Mouse (Mus musculus) forebrain, embryonic 15.5 days (tissue): Measurements from ENCODE around the gene Slc25a34. TPM values are rescaled to one million over a fixed set of nuclear protein-coding genes. Genes with fewer than 3 reads are reported as not detected.

Experiments
- ATAC-seq: fragments of 200-750 bp; cut with Nextera tagmentation; replicated peaks from 2 replicates; pipeline ENCODE4 v1.8.0; 2017; ENCODE audit warnings: mild to moderate bottlenecking, moderate TSS enrichment, moderate library complexity
- H3K27ac ChIP-seq: fragments of 300-500 bp; sonication (generic); replicated peaks from 2 replicates; pipeline ENCODE4 v1.5.1; 2015; ENCODE audit warnings: mild to moderate bottlenecking, inconsistent platforms
- H3K27me3 ChIP-seq: fragments of 300-500 bp; sonication (generic); 2 replicates; pipeline ENCODE4 v1.6.1; 2015; ENCODE audit warnings: inconsistent platforms
- H3K36me3 ChIP-seq: fragments of 300-500 bp; sonication (generic); 2 replicates; pipeline ENCODE4 v1.6.1; 2015; ENCODE audit warnings: mild to moderate bottlenecking, inconsistent platforms
- H3K4me1 ChIP-seq: fragments of 300-500 bp; sonication (generic); 2 replicates; pipeline ENCODE4 v1.6.1; 2015; ENCODE audit warnings: inconsistent platforms
- H3K4me2 ChIP-seq: fragments of 300-500 bp; sonication (generic); replicated peaks from 2 replicates; pipeline ENCODE4 v1.6.1; 2015; ENCODE audit warnings: mild to moderate bottlenecking, inconsistent platforms
- H3K4me3 ChIP-seq: fragments of 300-500 bp; sonication (generic); 2 replicates; pipeline ENCODE4 v1.5.1; 2015; ENCODE audit warnings: mild to moderate bottlenecking, inconsistent platforms
- H3K9ac ChIP-seq: fragments of 300-500 bp; sonication (generic); replicated peaks from 2 replicates; pipeline ENCODE4 v1.6.1; 2015; ENCODE audit warnings: mild to moderate bottlenecking, inconsistent platforms
- H3K9me3 ChIP-seq: fragments of 300-500 bp; sonication (generic); 2 replicates; pipeline ENCODE4 v1.6.1; 2016; ENCODE audit warnings: inconsistent platforms
- WGBS: fragments of 180-500 bp; shearing (Covaris S2); methylation state at CpG from one replicate; pipeline ENCODE4 v1.1.7; 2015; ENCODE audit warnings: mixed read lengths; 5-methylcytosine and 5-hydroxymethylcytosine counted together
- polyA plus RNA-seq: library from polyadenylated mRNA; unstranded; fragments of >200 nt; fragmentation: Nextera tagmentation; extraction: Ambion mirVana; gene quantifications from 2 replicates; pipeline ENCODE4 v1.2.1, GENCODE M21; 2015

Slc25a34 gene
- polyA plus RNA-seq, 1 experiment from 2014 or later: 0.14 TPM

DNA sequence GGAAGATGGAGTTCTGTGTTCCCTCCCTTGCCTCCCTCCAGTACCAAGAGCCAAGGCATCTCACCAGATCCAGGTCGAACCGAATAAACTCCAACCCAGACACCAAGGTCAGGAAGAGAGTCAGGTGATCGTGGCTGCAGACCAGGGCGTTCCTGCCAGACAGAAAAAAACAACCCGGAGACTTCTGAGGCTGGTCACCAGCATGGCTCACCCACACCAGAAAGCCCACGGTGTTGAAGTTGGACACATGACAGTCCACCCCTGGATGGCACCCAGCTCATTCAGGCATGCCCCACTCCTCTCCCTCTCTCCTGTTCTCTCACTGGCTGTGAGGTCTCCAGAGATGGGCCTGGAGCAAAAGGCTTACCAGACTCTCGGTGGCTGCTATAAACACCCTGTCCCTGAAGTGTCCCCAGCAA, 17.7 kb upstream of the Slc25a34 start:
- Histone ChIP-seq H3K27me3 (no peaks in the 10 kb centered on the region), H3K36me3 (peaks cover 36% of the 10 kb centered on the region), H3K9ac (no peak overlapping the region), H3K4me2 (no peak overlapping the region), H3K27ac (no peak overlapping the region), H3K4me1 (peaks cover 14% of the 10 kb centered on the region), H3K9me3 (no peaks in the 10 kb centered on the region), H3K4me3 (no peak overlapping the region)
- WGBS: 93% methylated on average over 7 of the region's 7 CpGs
- no peak for ATAC-seq

DNA sequence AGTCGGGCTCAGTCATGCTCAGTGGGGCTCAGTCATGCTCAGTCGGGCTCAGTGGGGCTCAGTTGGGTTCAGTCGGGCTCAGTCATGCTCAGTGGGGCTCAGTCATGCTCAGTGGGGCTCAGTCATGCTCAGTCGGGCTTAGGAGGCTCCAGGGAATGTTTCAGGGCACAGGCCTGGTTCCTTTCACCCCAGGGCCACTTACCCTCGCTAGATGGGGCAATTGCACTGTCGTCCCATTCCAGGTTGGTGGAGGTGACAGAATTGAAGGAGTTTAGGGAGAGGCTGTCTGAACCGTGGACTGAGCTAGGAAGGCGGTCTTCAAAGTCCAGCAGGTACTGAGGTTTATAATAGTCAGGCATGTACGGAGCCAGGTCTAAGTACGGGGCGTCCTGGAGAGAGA, 15.9 kb upstream of the Slc25a34 start:
- Histone ChIP-seq H3K4me1 (peaks cover 14% of the 10 kb centered on the region), H3K4me2 (no peak overlapping the region), H3K9me3 (no peaks in the 10 kb centered on the region), H3K9ac (no peak overlapping the region), H3K36me3 (peaks cover 43% of the 10 kb centered on the region), H3K27ac (no peak overlapping the region), H3K27me3 (no peaks in the 10 kb centered on the region), H3K4me3 (no peak overlapping the region)
- no peak for ATAC-seq
- 61% methylated on average over 11 of the region's 11 CpGs for WGBS

DNA sequence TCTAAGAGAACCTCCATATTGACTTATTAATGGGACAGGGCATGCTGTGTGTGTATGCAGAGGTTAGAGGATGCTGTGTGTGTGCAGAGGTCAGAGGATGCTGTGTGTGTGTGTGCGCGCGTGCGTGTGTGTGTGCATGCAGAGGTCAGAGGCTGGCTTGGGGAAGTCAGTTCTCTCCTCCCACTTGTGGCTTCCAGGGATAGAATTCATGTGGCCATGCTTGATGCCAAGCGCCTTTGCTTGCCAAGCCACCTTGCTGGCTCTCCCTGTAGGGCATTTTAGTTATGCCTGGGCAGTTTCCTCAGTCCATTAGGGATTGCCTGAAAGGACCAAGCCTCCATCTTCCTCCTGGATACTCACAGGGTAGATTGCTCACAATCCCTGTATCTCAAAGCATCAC, 13.1 kb upstream of the Slc25a34 start:
- Histone ChIP-seq H3K4me3 (no peak overlapping the region), H3K4me1 (no peaks in the 10 kb centered on the region), H3K27me3 (no peaks in the 10 kb centered on the region), H3K4me2 (no peak overlapping the region), H3K9me3 (no peaks in the 10 kb centered on the region), H3K9ac (no peak overlapping the region), H3K27ac (no peak overlapping the region), H3K36me3 (peaks cover 60% of the 10 kb centered on the region)
- 95% methylated on average over 5 of the region's 5 CpGs for WGBS
- ATAC-seq: no peak

DNA sequence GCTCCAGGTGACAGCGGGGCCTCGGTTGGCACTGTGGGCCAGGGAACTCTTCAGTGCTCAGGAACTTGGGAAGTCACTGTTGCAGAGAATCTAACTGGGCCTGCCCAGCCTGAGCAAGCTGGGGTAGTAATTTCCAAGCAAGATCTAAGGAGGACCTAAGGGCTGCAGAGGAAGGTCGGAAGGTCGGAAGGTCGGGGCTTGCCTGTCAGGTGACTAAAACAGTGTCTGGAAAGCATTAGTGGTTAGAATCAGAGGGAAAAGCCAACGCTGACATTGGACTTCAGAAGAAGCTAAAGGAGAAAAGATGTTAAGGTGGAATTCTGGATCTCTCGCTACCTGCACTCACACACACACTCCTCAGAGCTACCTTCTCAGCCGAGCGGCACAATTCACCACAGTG, 12.4 kb upstream of the Slc25a34 start:
- 92% methylated on average over 9 of the region's 9 CpGs for WGBS

DNA sequence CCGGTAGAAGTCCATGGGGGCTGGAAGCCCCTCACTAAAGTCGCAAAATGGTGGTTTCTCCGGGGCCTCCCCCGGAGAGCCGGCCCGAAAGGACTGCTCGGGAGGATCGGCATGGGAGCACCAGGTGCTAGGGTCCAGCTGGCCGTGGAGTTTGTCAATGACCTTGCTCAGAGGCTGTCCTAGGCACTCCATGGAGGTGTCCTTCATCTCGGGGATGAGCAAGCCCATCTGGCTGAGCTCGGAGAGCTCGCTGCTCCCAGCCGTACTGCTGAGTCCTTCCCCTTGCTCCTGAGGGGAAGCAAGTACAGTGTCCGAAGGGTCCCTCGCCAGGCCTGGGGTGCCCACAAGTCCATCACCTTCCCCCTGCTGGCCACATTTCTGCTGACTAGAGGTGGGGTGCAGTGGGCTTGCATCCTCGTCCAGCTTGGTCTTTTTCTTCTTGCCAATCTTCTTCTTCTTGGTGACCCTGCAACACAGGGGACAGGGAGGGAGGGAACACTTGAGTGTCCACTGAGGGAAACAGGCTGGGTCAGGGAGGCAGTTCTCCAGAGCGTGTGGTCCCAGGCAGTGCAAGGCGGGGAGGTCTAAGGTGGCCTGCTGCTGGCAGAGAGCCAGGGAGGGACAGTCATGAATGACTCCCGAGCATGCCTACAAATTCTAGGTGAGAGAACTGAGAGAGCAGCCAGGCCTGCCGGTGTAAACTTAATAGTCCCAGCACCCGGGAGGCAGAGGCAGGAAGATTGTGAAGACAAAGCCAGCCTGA, 8.7 kb upstream of the Slc25a34 start:
- H3K36me3 ChIP-seq: peaks cover 75% of the 10 kb centered on the region
- WGBS: 94% methylated on average over 21 of the region's 21 CpGs

More for the DNA sequence above, 12.4 kb upstream of the Slc25a34 start:
- Histone ChIP-seq H3K4me2 (no peak overlapping the region), H3K9me3 (no peaks in the 10 kb centered on the region), H3K27me3 (no peaks in the 10 kb centered on the region), H3K4me3 (no peak overlapping the region), H3K36me3 (peaks cover 60% of the 10 kb centered on the region), H3K4me1 (no peaks in the 10 kb centered on the region), H3K27ac (no peak overlapping the region), H3K9ac (no peak overlapping the region)
- no peak for ATAC-seq

DNA sequence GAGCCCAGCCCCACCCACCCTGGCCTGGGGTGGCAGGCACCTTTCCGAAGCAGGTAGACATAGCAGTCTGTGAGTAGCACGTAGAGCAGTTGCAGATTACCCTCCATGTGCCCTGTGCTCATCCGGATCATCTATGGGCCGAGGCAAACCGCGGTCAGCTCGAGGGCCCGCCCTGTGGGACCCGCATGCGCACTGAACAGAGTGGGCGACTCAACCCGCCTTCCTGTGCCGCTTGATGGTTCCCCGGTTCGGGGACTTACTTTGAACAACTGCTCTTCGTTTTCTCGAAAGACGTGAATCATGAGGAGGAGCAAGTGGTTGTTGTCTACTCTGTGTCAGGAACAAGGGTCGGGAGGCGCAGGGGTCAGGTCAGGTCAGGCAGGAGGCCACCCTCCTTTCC, 7.6 kb upstream of the Slc25a34 start:
- no peak overlapping the region for H3K27ac ChIP-seq
- no peaks in the 10 kb centered on the region for H3K9me3 ChIP-seq
- H3K27me3 ChIP-seq: no peaks in the 10 kb centered on the region
- H3K4me3 ChIP-seq: no peak overlapping the region
- no peak overlapping the region for H3K4me2 ChIP-seq
- peaks cover 74% of the 10 kb centered on the region for H3K36me3 ChIP-seq
- ATAC-seq: no peak
- 93% methylated on average over 20 of the region's 20 CpGs for WGBS
- H3K9ac ChIP-seq: no peak overlapping the region
- H3K4me1 ChIP-seq: no peaks in the 10 kb centered on the region

More for the DNA sequence above, 8.7 kb upstream of the Slc25a34 start:
- Histone ChIP-seq H3K27me3 (no peaks in the 10 kb centered on the region), H3K4me2 (no peak overlapping the region), H3K4me1 (no peaks in the 10 kb centered on the region), H3K9ac (no peak overlapping the region), H3K4me3 (no peak overlapping the region), H3K9me3 (no peaks in the 10 kb centered on the region), H3K27ac (no peak overlapping the region)
- no peak for ATAC-seq

DNA sequence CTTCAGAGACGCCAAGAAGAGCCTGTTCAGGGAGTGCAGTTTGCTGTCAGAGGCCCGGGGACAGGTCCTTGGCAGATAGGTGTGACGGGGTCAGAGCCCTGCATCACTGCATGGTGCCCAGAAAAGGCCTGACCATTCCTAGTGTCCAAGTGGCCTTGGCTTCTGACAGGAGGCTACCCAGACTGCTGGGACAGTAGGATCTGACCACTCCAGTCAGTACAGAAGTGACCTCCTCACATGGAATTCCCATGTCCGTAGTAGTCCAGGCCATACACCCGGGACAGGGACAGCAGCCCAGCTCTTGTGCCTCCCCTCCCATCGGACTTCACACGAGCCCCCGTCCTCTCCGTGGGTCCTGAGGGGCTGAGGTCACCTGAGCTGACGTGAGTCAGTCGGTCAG, 6.4 kb upstream of the Slc25a34 start:
- no peak for ATAC-seq
- H3K36me3 ChIP-seq: peaks cover 74% of the 10 kb centered on the region

DNA sequence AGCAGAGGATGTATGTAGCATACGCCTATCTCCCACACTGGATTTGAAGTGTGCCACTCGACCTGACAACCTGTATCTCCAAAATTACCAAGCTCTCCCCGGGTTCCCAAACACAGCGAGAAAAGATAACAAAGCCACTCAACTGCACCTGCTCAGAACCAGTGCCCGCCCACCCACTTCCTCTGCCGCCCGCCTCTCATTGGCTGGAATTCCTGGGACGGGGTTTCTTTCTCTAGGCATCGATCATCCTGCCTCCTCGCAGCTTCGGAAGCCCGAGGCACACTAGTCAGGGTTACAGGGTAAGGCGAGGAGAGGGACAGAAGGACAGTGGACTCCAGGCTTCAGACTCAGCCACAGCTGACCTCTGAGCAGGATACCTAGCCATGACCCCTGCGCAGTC, 5.0 kb upstream of the Slc25a34 start:
- Histone ChIP-seq H3K9ac (no peak overlapping the region), H3K27ac (no peak overlapping the region), H3K4me3 (no peak overlapping the region), H3K4me1 (no peaks in the 10 kb centered on the region), H3K9me3 (no peaks in the 10 kb centered on the region), H3K27me3 (no peaks in the 10 kb centered on the region), H3K4me2 (no peak overlapping the region), H3K36me3 (peaks cover 69% of the 10 kb centered on the region)
- 86% methylated on average over 14 of the region's 14 CpGs for WGBS
- no peak for ATAC-seq

More for the DNA sequence above, 6.4 kb upstream of the Slc25a34 start:
- Histone ChIP-seq H3K9me3 (no peaks in the 10 kb centered on the region), H3K4me3 (no peak overlapping the region), H3K27me3 (no peaks in the 10 kb centered on the region), H3K4me1 (no peaks in the 10 kb centered on the region), H3K27ac (no peak overlapping the region), H3K4me2 (no peak overlapping the region), H3K9ac (no peak overlapping the region)
- WGBS: 96% methylated on average over 11 of the region's 11 CpGs

DNA sequence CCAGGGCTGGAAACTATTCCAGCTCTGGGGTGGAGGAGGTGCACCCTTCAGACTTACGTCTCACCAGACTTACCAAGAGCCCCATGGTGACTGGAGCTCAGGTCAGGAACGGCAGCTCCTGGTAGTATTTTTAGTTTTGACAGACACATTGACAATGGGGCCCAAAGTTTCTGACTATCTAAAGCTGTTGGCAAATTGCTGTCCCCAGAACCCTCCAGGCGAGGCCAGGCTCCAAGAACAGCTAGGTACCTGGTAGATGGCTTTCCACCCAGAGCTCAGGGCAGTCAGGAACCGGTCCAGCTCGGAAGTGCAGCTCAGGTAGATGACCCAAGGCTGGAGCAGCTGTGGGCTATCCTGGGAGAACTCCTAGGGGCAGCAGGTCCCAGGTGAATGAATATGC, 3.9 kb upstream of the Slc25a34 start:
- ATAC-seq: no peak
- H3K27me3 ChIP-seq: no peaks in the 10 kb centered on the region
- H3K4me3 ChIP-seq: no peak overlapping the region
- H3K9me3 ChIP-seq: no peaks in the 10 kb centered on the region
- no peak overlapping the region for H3K4me2 ChIP-seq
- H3K9ac ChIP-seq: no peak overlapping the region
- WGBS: 86% methylated on average over 5 of the region's 5 CpGs
- peaks cover 63% of the 10 kb centered on the region for H3K36me3 ChIP-seq
- no peak overlapping the region for H3K27ac ChIP-seq
- H3K4me1 ChIP-seq: no peaks in the 10 kb centered on the region

DNA sequence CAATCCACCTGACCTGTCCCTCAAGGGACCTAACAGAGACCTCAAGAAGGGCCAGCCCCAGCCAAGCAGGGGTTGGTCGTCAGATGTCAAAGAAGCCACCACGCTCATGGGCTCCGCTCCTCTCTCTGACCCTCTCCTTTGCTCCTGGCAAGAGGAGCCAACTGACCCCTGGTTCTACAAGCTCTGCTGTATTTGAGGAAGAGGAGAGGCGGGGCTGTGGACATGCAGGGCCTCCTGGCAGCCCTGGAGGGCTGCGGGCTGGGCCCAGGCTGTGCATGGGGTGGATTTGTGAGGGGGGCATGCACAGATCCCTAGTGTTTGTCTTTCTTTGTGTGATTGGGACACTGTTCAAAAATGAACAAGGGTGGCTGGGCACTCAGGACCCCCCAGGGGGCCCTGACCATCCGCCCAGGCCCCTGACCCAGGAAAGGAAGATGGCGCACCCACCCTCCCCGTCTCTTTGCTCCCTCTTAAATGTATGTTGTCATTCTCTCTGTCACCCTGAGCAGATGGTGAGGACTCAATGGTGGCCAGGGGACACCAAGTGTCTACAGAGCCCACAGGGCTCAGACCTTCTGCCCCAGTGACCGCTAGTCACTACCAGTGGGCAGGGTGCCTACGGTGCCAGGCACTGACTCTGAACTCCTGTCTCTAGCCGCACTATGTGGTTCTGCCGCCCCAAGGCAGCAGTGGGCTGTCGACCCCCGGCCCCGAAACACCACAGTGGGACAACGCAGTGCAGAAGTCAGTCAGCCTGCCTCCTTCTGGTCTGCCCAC, 2.3 kb upstream of the Slc25a34 start:
- 93% methylated on average over 16 of the region's 16 CpGs for WGBS
- H3K9ac ChIP-seq: no peak overlapping the region
- H3K4me1 ChIP-seq: no peaks in the 10 kb centered on the region
- peaks cover 47% of the 10 kb centered on the region for H3K36me3 ChIP-seq
- no peak overlapping the region for H3K27ac ChIP-seq
- H3K4me2 ChIP-seq: no peak overlapping the region
- no peak for ATAC-seq
- H3K9me3 ChIP-seq: no peaks in the 10 kb centered on the region
- no peaks in the 10 kb centered on the region for H3K27me3 ChIP-seq
- H3K4me3 ChIP-seq: no peak overlapping the region

DNA sequence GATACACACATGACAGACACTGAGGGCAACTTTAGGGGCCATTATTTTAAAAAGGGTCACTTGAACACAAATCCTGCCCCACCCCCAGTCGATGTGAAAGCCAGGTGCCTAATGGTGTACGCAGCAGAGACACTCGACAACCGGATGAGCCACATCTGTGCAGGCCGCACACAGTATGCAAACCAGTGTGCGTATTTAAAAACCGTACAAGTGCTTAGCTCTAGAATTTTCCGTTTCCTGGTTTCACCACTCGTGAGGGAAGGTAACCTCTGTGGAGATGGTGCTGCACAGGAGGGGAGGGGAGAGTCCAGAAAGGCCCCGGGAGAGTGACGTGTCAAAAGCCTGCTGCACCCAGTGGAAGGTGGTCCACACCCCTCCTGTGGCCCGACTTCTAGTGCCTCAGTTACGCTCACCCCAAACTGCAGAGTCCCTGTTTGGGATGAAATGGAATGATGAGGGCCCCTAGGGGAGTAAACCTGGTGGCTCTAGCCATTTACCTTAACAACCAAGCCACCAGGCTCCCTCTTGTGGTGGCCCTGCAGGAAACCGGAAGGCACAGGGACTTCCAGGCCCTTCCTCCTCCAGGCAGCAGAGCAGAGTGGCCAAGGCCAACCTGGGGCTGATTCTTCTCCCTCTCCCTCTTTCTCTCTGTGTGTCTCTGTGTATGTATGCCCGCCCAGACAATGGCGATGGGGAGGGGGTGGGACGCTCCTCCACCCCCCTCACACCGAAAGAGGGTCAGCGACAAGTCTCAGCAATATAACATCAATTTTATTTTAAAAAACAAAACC, 1.6 kb upstream of the Slc25a34 start:
- Histone ChIP-seq H3K9ac (no peak overlapping the region), H3K27me3 (no peaks in the 10 kb centered on the region), H3K27ac (no peak overlapping the region), H3K4me1 (no peaks in the 10 kb centered on the region), H3K36me3 (peaks cover 40% of the 10 kb centered on the region), H3K4me3 (no peak overlapping the region), H3K9me3 (no peaks in the 10 kb centered on the region), H3K4me2 (no peak overlapping the region)
- no peak for ATAC-seq
- 78% methylated on average over 19 of the region's 19 CpGs for WGBS

DNA sequence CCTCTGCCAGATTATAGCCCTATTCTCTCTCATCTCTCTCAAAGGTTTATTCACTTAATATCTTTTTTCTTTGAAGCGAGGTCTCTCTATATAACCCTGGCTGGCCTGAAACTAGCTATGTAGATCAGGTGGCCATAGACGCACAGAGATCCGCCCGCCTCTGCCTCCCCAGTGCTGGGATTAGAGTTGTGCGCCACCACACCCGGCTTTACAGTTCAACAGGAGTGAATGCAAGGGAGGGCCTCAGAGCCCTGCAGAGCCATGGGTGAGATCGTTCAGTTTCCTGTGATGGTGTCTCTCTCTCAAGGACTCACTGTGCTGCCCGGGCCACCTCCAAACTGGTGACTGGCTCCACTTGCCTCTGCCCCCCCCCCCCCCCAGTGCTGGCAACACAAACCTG, 513 bp upstream of the Slc25a34 start:
- Histone ChIP-seq H3K27ac (no peak overlapping the region), H3K4me1 (no peaks in the 10 kb centered on the region), H3K4me2 (no peak overlapping the region), H3K27me3 (no peaks in the 10 kb centered on the region), H3K9me3 (no peaks in the 10 kb centered on the region), H3K36me3 (peaks cover 29% of the 10 kb centered on the region), H3K4me3 (no peak overlapping the region), H3K9ac (no peak overlapping the region)
- whole genome bisulfite sequencing: 91% methylated on average over 8 of the region's 8 CpGs
- no peak for ATAC-seq
